Mouse (Mus musculus): ENCODE measurements around the gene Zfp418. TPM values are rescaled to one million over a fixed set of nuclear protein-coding genes. Genes with fewer than 3 reads are reported as not detected.
"Not testable (repeated sequence)": the region's sequence is repeated elsewhere in the genome, so short reads cannot be mapped to it uniquely, and the experiment has no call there.

Gene Zfp418
- 1 to 10 TPM; 6.0 to 6.5 TPM for total RNA-seq (2021)
- long read RNA-seq, partial matches to known transcripts: 0 of 1 reads
- long read RNA-seq, other reads (novel, unspliced or antisense): 1 of 1 reads

DNA sequence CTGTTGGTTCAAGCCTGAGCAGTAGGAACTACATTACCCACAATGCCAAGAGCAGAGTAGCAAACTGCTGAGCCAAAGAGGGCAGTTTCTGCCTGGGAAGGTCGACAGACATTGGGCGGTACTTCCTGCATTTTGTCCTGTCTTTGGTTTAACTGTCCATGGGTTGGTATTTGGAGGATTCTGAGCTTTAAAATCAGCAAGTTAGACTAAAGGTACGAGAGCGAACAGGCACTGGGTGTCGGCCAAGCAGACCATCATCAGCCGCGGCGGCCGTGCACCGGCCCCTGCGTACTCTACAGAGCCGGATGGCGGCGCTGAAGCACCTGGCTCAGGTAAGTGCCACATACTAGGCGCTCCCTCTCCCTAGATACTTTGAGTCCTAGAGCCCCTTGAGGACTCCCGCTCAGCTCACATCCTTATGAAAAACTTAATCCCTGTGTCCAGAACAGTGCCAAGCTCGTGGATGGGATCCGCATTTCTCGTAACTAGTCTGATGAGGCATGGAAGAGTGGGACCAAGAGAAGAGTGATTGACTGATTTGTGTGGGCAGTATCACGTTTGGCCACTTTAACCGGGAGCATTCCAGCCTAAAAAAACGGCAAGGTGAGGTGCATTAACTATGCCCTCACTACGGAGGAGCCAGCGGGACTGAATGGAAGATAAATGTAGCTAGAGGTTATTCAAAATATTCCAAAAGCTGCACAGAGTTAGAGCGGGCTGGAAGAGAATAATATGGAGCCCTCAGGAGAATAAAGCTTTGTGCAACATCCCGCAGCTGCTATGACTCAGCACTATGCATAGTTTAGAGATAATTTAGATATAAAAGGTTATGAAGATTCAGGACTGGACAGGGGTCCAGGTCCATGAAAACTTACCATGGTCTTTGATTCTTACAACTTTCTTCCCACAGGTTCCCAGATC, at the start of gene Zfp418:
Gene Zfp418, plus strand, starts transcription at position 104 of the 921 bp plus-strand sequence.
- DNase-seq (ENCODE audit: low spot score in 2 of 2): peak; percentile 32 to 62

DNA sequence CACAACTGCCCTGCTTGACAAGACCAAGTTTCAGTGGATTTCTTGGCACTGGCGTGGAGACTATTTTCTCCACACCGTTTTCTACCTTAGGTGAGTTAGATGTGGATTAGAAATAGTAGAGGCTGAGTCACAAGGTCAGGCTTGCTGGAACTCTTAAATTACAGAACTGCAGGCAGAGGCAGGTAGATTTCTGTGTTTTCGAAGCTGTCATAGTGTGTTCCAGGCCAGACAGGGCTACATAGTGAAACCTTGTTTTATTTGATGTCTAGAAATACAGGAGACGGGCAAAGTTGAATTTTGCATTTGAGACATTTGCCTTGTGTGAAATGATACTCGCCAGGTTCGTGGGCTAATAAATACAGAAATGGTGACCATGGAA, 49.5 kb upstream of the Zfp418 start:
- DNase-seq (ENCODE audit: low spot score in 2 of 2): no peak

DNA sequence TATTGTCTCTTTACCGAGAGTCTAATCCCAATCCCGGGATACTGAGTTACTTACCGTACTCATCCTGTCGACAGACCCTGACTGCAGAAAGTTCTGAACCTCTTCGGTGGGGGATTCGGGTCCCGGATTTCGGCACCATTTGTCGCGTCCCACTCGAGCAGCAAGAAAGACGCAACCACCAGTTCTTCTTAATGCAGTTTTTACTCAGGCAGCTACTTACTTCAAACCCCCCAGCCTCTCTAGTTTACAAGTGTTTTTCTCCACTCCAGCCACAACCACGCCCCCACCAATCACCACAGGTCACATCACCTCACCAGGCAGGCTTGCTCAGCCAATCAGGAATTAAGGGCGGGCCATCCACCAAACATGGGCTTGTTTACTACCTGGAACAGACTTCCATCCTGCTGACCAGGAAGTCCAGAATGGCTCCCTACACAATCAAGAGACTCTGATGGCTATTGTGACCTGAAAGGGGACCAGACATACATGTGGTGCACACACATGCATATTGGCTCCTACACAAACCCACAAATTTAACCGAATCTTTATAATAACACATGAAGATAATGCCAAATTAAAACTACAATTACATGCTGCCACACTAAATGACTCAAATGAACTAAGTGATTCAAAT, 40.5 kb upstream of the Zfp418 start:
- not testable (repeated sequence) for DNase-seq (ENCODE audit: low spot score in 2 of 2)

DNA sequence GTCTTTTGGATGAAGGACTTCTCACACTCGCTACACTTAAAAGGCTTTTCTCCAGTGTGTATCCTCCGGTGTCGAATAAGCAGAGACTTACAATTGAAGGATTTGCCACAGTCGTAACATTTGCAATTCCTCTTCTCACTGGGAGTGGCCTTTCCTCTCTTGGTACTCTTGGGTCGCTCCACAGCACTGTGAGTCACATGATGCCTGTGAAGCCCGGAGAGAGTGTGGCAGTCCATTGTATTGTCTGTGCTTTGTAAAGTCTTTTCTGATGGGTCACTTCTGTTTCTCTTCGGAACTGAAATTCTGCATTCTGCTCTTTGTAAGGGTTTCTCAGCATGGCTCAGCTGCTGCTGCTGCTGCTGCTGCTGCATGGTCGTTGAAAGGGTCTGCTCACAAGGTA, 38.4 kb upstream of the Zfp418 start:
- no peak for DNase-seq (ENCODE audit: low spot score in 2 of 2)

DNA sequence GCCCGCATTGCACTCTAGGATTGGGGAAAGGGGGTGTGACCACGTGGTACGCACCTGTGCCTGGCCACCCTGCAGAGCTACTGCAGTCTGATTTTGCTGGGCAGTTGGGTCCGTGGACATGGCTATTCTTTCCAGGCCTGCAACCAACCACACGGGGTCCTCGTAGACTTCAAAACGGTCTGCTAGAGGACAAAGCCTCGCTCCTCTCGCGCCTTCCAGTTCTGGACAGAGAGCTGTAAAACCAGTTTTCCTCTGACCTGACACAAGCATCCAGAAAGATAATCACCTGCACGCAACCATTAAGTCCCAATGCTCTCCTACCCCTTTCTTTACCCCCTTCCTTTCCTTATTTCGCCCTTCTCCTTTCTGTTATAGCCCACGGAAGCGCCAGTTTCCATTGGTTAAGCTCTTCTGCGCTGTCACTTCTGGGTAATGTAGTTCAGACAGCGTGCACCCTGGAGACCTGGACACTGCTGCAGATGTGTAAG, 34.7 kb upstream of the Zfp418 start, which contains the start of gene Zfp773:
Gene Zfp773, minus strand, starts transcription at position 377 of the 488 bp plus-strand sequence.
- peak; percentile 53 to 71 for DNase-seq (ENCODE audit: low spot score in 2 of 2)

DNA sequence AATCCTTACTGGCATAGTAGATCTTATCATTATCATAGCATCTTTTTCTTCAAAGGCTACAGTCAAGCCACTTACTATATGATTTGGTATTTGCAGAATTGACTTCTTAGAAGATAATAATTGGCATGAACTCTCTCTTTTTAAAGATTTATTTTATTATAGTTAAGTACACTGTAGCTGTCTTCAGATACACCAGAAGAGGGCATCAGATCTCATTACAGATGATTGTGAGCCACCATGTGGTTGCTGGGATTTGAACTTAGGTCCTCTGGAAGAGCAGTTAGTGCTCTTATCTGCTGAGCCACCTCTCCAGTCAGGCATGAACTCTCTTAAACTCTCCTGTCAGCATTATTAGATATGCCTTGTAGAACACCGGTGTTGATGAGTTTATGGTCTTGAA, 26.9 kb upstream of the Zfp418 start:
- no peak for DNase-seq (ENCODE audit: low spot score in 2 of 2)

DNA sequence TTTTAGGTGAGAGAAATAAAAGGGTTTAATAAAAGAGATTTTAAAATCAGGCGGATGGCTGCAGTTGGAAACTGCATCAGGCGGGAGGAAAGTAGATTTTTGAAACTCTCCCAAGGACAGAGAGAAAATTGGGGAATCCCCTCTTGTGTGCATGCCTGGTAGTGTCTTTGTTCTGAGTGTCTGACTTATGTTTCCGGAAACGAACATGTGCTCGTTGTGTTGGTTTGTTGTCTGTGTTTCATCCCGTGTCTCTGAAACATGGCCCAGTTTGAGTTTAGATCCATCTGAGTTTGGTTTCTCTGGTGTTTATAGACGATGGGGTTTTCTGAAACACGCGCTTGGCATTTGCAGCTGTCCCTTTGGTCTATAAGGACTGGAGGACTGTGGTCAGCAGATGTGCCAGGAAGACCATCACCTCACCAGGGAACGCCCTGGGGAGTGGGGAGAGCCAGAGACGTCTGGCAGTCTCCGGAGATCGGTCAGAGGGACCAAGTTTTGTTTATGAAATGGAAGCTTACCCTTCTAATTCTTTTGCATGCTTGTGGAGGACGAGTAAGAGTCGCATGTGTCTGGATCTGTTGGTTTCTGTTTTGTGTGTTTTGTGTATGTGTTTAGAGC, 25.0 kb upstream of the Zfp418 start:
- no peak for DNase-seq (ENCODE audit: low spot score in 2 of 2)

DNA sequence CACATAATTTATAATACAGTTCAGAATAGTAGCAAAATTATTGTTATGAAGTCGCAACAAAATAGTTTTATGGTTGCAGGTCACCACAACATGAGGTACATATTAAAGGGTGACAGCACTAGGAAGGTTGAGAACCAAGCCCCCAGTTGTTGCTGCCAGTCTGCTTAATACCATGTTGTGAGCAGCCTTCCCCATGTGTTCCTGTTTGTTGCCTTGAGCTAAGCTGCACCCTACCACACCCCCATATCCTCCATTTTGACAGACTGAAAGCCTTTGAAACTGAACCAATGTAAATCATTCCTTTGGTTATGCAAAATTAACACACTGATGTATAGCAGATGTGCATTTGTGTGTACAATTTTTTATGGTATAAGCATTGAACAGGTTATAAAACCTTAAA, 14.8 kb downstream of the Zfp418 start:
- no peak for DNase-seq (ENCODE audit: low spot score in 2 of 2)

DNA sequence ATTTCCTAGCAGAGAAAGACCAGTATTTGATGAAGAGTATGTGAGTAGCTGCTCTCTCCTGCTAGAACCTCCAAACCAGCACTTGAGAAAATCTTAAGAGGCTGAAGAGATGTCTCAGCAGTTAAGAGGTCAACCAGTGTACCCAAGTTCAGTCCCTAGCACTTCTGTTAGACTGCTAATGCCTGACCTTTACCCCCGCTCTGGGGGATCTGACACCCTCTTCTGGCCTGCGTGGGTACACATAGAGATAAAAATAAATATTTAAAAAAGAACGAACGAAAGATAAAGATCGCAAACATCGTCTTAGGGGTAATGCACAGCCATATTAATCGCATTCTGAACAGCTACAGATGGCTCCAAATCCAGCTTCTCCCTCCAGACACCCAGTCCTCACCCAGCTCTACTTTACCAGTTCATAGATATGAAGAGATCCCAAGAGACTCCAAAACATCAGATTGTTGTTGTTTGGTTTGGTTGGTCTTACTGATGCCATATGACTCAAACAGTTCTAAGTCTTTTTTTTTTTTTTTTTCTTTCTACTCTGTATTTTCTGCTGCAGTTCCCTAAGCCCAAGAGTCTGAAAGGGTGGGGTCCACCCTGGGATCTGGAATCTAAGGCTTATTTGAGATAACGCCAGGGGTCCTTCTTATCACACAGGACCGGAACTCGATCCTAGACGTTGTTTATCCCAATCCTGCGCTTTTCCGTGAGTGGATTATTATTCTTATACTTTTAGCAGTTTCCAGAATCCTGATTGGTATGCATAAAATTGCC, 16.5 kb downstream of the Zfp418 start:
- no peak for DNase-seq (ENCODE audit: low spot score in 2 of 2)

DNA sequence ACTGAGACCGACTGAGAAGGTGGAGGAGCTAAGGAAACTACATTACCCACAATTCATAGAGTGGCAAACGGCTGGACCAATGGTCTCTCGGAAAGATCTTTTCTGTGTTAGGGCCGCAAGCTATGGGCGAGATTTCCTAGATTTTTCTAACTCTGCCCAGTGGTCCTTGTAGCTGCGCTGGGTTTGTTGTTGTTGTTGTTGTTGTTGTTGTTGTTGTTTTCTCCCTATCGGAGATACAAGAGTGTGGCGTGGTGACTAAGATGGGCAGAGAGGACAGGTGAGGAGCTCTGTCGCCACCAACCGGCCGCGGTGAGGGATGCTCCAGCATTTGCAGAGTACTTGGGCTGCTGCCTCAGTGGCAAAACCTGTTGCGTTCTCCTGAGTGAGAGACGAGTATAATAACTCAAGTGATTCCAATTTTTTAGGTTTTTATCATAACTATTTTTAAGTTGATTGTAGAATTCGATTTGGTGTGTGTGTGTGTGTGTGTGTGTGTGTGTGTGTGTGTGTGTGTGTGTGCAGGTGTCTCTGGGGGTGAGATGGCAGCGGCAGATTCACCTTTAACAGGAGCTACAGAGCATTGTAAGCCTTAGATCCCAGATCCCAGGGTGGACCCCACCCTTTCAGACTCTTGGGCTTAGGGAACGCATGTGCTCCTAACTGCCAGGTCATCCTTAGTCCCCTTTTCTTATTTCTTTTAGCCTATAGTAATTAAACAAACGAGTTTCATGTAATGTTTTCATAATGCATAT, 17.2 kb downstream of the Zfp418 start:
- peak; percentile 79 to 84 for DNase-seq (ENCODE audit: low spot score in 2 of 2)

DNA sequence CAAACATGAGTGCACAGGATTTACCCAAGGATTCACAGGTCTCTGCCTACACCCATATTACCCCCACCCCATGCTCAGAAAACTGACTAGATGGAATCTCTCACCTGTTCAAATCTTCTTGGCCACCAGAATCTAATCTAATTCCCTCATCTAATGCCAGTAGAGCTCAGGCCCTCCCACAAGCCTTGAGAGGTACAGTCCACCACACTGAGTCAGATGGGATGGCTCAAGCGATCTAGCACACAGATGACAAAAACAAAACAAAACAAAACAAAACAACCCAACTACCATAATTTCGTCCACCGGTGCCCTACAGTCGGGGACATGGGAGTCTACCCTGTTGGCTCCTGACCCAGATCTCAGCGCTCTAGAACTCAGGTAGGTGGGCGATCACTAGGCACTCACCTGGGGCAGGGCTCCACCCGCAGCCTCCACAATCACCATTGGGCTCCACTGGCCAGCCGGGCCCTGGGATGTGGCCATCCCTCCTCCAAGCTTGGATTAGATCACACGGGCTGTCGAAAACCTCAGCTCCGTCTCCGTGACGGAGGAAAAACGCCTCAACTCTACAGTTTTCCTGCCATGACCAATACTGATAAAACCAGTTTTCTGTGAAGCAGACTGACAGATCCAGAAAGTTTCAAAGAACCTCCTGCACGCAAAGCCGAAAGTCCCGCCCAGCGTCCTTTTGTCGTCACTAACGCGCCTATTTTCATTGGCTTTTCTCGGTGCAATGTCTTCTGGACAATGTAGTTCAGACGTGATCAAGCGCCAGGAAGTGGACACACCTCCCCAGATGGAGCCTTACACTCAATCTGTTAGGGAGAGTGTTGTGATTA, 38.4 kb downstream of the Zfp418 start, which contains the start of gene Zfp772:
Gene Zfp772, minus strand, starts transcription at position 686 of the 839 bp plus-strand sequence.
- DNase-seq (ENCODE audit: low spot score in 2 of 2): peak; percentile 24 to 37

Other genes with a start within 250 kb of the Zfp418 start
- gene Aurkc, start 176.0 kb upstream of the Zfp418 start, total RNA-seq (2021): not detected
- gene Zfp954, start 49.8 kb upstream of the Zfp418 start, total RNA-seq (2021): 10 to 100 TPM; 11.9 to 12.9 TPM
- gene Zfp773, start 34.6 kb upstream of the Zfp418 start, total RNA-seq (2021): 1 to 10 TPM; 2.2 to 2.7 TPM
- gene Zfp772, start 38.7 kb downstream of the Zfp418 start, total RNA-seq (2021): 1 to 10 TPM; 8.6 to 8.8 TPM
- gene Vmn2r29, start 76.0 kb downstream of the Zfp418 start, total RNA-seq (2021): 1 to 10 TPM; 1.6 to 2.6 TPM
- gene Gm45844, start 107.0 kb downstream of the Zfp418 start, total RNA-seq (2021): 10 to 100 TPM; 13.0 to 15.3 TPM
- 100 to 1,000 TPM; 168 to 170 TPM for gene Clcn4, start 129.5 kb downstream of the Zfp418 start, total RNA-seq (2021)
- gene Vmn2r30, start 166.3 kb downstream of the Zfp418 start, total RNA-seq (2021): under 1 TPM; 0.11 to 0.21 TPM
- under 1 TPM in 1 of 2 experiments, not detected in 1; 0.56 TPM for gene Gm45783, start 203.2 kb downstream of the Zfp418 start, total RNA-seq (2021)
- not detected for gene Vmn2r31, start 228.4 kb downstream of the Zfp418 start, total RNA-seq (2021)